In the genomic region with DNA sequence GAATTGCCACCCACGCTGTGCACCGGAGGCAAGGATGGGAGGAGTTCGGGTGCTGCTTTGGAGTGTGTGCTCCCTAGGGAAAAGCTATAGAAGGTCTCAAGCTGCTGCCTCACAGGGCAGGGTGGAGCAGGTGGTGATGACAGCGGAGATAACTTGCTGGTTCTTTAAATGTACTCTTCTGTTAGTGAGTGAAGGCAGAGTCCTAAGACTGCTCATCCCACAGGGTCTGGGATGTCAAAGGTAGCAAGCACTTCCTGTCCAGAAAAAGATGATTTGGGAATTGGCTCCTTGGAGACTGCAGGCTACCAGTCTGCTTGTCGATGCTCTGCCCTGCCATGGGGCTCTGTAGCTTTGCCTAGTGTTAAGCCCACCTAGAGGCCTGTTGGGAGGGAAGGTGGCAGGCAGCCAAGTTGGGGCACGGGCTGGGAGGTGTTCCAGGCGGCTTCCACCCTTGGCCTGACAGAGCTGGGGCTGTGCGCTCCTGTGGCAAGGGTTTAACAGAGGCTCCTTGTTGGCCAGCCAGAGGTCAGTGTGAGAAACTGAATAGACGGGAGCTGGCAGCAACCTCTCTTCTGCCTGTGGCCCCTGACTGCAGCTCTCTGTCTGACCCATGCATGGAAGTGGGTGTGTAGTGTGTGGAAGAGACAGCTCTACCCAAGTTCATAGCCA, we compare ENCODE assay signal across 8 mouse cellular contexts. TPM values are rescaled to one million over a fixed set of nuclear protein-coding genes. Genes with fewer than 3 reads are reported as not detected.
A peak's percentile ranks its signal among the peaks of the same experiment; 100 is the strongest.
DNase-seq lines count a peak whose midpoint lies in the region; ATAC-seq and TF ChIP-seq lines count a peak whose summit lies in the region.
"Had no signal": no experiment of that assay in that cellular context is flagged by ENCODE, and none has a peak within 500 bp of the region (broad histone marks: within the 10 kb centered on the region; RNA-seq: fewer than 3 reads in every experiment).

No protein-coding gene starts in this region.

- H3K27ac ChIP-seq in lung, postnatal 0 days (ENCODE audit: low read length) = 0 out of 2 replicates have a peak overlapping the region, but pooled peaks have one; percentile 51
- peak overlapping the region; percentile 66 for H3K27ac ChIP-seq in embryonic facial prominence, embryonic 15.5 days (replicated peaks)
- peak overlapping the region; percentile 83 for H3K27ac ChIP-seq in heart, embryonic 15.5 days
- no peak overlapping the region for H3K27ac ChIP-seq in neural tube, embryonic 14.5 days (ENCODE audit: low read depth, low read length)

- no peak for TF ChIP-seq CTCF in lung, postnatal 0 days (IDR thresholded peaks at IDR 0.05)

- no peaks in the 10 kb centered on the region for H3K27me3 ChIP-seq in lung, postnatal 0 days (replicated peaks; ENCODE audit: insufficient read depth, low read length)
- no peaks in the 10 kb centered on the region for H3K27me3 ChIP-seq in embryonic facial prominence, embryonic 15.5 days
- no peaks in the 10 kb centered on the region for H3K27me3 ChIP-seq in heart, embryonic 15.5 days
- H3K27me3 ChIP-seq in neural tube, embryonic 14.5 days (ENCODE audit: control insufficient read depth, insufficient read depth, low read length) = no peaks in the 10 kb centered on the region

- peaks cover 21% of the 10 kb centered on the region; the same call in 1 of the 2 replicates for H3K4me1 ChIP-seq in lung, postnatal 0 days (ENCODE audit: insufficient read depth, low read depth, low read length)
- H3K4me1 ChIP-seq in embryonic facial prominence, embryonic 15.5 days = peaks cover 59% of the 10 kb centered on the region
- peaks cover 67% of the 10 kb centered on the region for H3K4me1 ChIP-seq in heart, embryonic 15.5 days (replicated peaks)
- peaks cover 4% of the 10 kb centered on the region; the same call in 1 of the 2 replicates for H3K4me1 ChIP-seq in neural tube, embryonic 14.5 days (ENCODE audit: control insufficient read depth, insufficient read depth, low read length)

- WGBS in lung, postnatal 0 days = 37% methylated on average over 9 of the region's 9 CpGs
- 54% methylated on average over 9 of the region's 9 CpGs for WGBS in embryonic facial prominence, embryonic 15.5 days
- 34% methylated on average over 9 of the region's 9 CpGs for WGBS in heart, embryonic 15.5 days
- 64% methylated on average over 9 of the region's 9 CpGs for WGBS in neural tube, embryonic 14.5 days

- no peak overlapping the region for H3K4me2 ChIP-seq in lung, postnatal 0 days (replicated peaks; ENCODE audit: low read depth, low read length)
- H3K4me2 ChIP-seq in embryonic facial prominence, embryonic 15.5 days (replicated peaks) = no peak overlapping the region
- H3K4me2 ChIP-seq in heart, embryonic 15.5 days = peak overlapping the region; percentile 40
- H3K4me2 ChIP-seq in neural tube, embryonic 14.5 days (ENCODE audit: low read depth, low read length) = no peak overlapping the region

- no peak for TF ChIP-seq EP300 in lung, postnatal 0 days (IDR thresholded peaks at IDR 0.05)

- H3K9ac ChIP-seq in lung, postnatal 0 days (replicated peaks; ENCODE audit: low read depth) = no peak overlapping the region
- no peak overlapping the region for H3K9ac ChIP-seq in embryonic facial prominence, embryonic 15.5 days
- H3K9ac ChIP-seq in heart, embryonic 15.5 days = no peak overlapping the region
- no peak overlapping the region for H3K9ac ChIP-seq in neural tube, embryonic 14.5 days (replicated peaks; ENCODE audit: low read depth, low read length)

- no peak for DNase-seq in lung, postnatal 0 days (ENCODE audit: low spot score)
- no peak for DNase-seq in lung, adult 18-20 months
- peak; percentile 68 for DNase-seq in kidney, postnatal 14 days
- no peak for DNase-seq in embryo, embryonic 10.5 days (ENCODE audit: low spot score)

- H3K36me3 ChIP-seq in lung, postnatal 0 days (ENCODE audit: insufficient read depth, low read length) = no peaks in the 10 kb centered on the region
- H3K36me3 ChIP-seq in embryonic facial prominence, embryonic 15.5 days = 0 out of 2 replicates have a peak, but pooled peaks cover 5% of the 10 kb centered on the region
- peaks cover 3% of the 10 kb centered on the region; the same call in 1 of the 2 replicates for H3K36me3 ChIP-seq in heart, embryonic 15.5 days
- H3K36me3 ChIP-seq in neural tube, embryonic 14.5 days (ENCODE audit: control insufficient read depth, insufficient read depth, low read length) = no peaks in the 10 kb centered on the region

- ATAC-seq in lung, postnatal 0 days = 0 out of 2 replicates have a peak, but pooled peaks have one; percentile 13
- ATAC-seq in embryonic facial prominence, embryonic 15.5 days (ENCODE audit: insufficient number of reproducible peaks, low FRiP score, low TSS enrichment, low read depth) = peak; percentile 75
- ATAC-seq in heart, embryonic 15.5 days (replicated peaks; ENCODE audit: insufficient number of reproducible peaks, insufficient read depth, low FRiP score, low read depth) = peak; percentile 85
- ATAC-seq in neural tube, embryonic 14.5 days (ENCODE audit: low read depth) = peak; percentile 75; the same call in 1 of the 2 replicates

- H3K4me3 ChIP-seq in lung, postnatal 0 days (ENCODE audit: low read depth, low read length) = no peak overlapping the region
- no peak overlapping the region for H3K4me3 ChIP-seq in embryonic facial prominence, embryonic 15.5 days (replicated peaks)
- H3K4me3 ChIP-seq in heart, embryonic 15.5 days = peak overlapping the region; percentile 2; the same call in 1 of the 2 replicates
- no peak overlapping the region for H3K4me3 ChIP-seq in neural tube, embryonic 14.5 days (ENCODE audit: low read depth, low read length)
- H3K4me3 ChIP-seq: myocyte had no signal

- H3K9me3 ChIP-seq in lung, postnatal 0 days (ENCODE audit: low read length) = no peaks in the 10 kb centered on the region
- no peaks in the 10 kb centered on the region for H3K9me3 ChIP-seq in embryonic facial prominence, embryonic 15.5 days (replicated peaks)
- no peaks in the 10 kb centered on the region for H3K9me3 ChIP-seq in heart, embryonic 15.5 days (replicated peaks)
- no peaks in the 10 kb centered on the region for H3K9me3 ChIP-seq in neural tube, embryonic 14.5 days (ENCODE audit: control insufficient read depth, low read length)

RNA-seq across cellular contexts. Expression of a gene that starts 13.5 kb away (rescaled TPM):
- polyA plus RNA-seq in lung, postnatal 0 days (2015; fragmentation: Nextera tagmentation; extraction: Ambion mirVana) = 56.3 and 61.9 TPM in 2 replicates
- polyA plus RNA-seq in embryonic facial prominence, embryonic 15.5 days (2015; fragmentation: Nextera tagmentation; extraction: Ambion mirVana) = 53.8 and 53.9 TPM in 2 replicates
- polyA plus RNA-seq in heart, embryonic 15.5 days (2015; fragmentation: Nextera tagmentation; extraction: Ambion mirVana) = 50.3 and 56.1 TPM in 2 replicates
- polyA plus RNA-seq in neural tube, embryonic 14.5 days (2014; fragmentation: Nextera tagmentation; extraction: Ambion mirVana) = 9.7 and 14.7 TPM in 2 replicates

RNA-seq across cellular contexts. Expression of a gene that starts 37.5 kb away (rescaled TPM):
- polyA plus RNA-seq in lung, postnatal 0 days (2015; fragmentation: Nextera tagmentation; extraction: Ambion mirVana) = 38.6 and 41.2 TPM in 2 replicates
- polyA plus RNA-seq in embryonic facial prominence, embryonic 15.5 days (2015; fragmentation: Nextera tagmentation; extraction: Ambion mirVana) = 47.7 and 49.0 TPM in 2 replicates
- polyA plus RNA-seq in heart, embryonic 15.5 days (2015; fragmentation: Nextera tagmentation; extraction: Ambion mirVana) = 43.9 and 45.3 TPM in 2 replicates
- polyA plus RNA-seq in neural tube, embryonic 14.5 days (2014; fragmentation: Nextera tagmentation; extraction: Ambion mirVana) = 56.2 and 62.8 TPM in 2 replicates

Comparison
In these comparisons a context has a peak if more than half of its experiments do, and no peak if none do; other contexts are left out.
1. ATAC-seq: peak in every context shown above with its lines; median percentile 85 in heart, embryonic 15.5 days; 75 in embryonic facial prominence, embryonic 15.5 days; 75 in neural tube, embryonic 14.5 days; 13 in lung, postnatal 0 days.